Mouse (Mus musculus) forebrain, embryonic 16.5 days (tissue): ENCODE results near the gene March6. TPM values are rescaled to one million over a fixed set of nuclear protein-coding genes. Genes with fewer than 3 reads are reported as not detected.

ENCODE experiments used
- ATAC-seq: fragments of 200-750 bp; cut with Nextera tagmentation; 2 replicates; pipeline ENCODE4 v1.8.0; 2017; ENCODE audit warnings: mild to moderate bottlenecking, moderate library complexity
- H3K27ac ChIP-seq: fragments of 300-500 bp; sonication (generic); 2 replicates; pipeline ENCODE4 v1.5.1; 2014; ENCODE audit warnings: low read length, control low read depth
- H3K27me3 ChIP-seq: fragments of 300-500 bp; sonication (generic); replicated peaks from 2 replicates; pipeline ENCODE4 v1.6.1; 2014; ENCODE audit warnings: low read length; ENCODE audit not compliant: control insufficient read depth, insufficient read depth
- H3K36me3 ChIP-seq: fragments of 300-500 bp; sonication (generic); 2 replicates; pipeline ENCODE4 v1.6.1; 2014; ENCODE audit not compliant: control insufficient read depth, insufficient read depth
- H3K4me1 ChIP-seq: fragments of 300-500 bp; sonication (generic); replicated peaks from 2 replicates; pipeline ENCODE4 v1.6.1; 2014; ENCODE audit warnings: low read length; ENCODE audit not compliant: control insufficient read depth, insufficient read depth
- H3K4me2 ChIP-seq: fragments of 300-500 bp; sonication (generic); 2 replicates; pipeline ENCODE4 v1.6.1; 2014; ENCODE audit warnings: mild to moderate bottlenecking, low read length, control low read depth
- H3K4me3 ChIP-seq: fragments of 300-500 bp; sonication (generic); replicated peaks from 2 replicates; pipeline ENCODE4 v1.5.1; 2014; ENCODE audit warnings: mild to moderate bottlenecking, low read length, control low read depth
- H3K9ac ChIP-seq: fragments of 300-500 bp; sonication (generic); replicated peaks from 2 replicates; pipeline ENCODE4 v1.6.1; 2014; ENCODE audit warnings: low read depth, low read length, control low read depth
- H3K9me3 ChIP-seq: fragments of 300-500 bp; sonication (generic); 2 replicates; pipeline ENCODE4 v1.6.1; 2016; ENCODE audit warnings: low read length; ENCODE audit not compliant: control insufficient read depth
- WGBS: fragments of 180-500 bp; shearing (Covaris S2); extraction: QIAGEN DNeasy Blood & Tissue Kit; methylation state at CpG from one replicate; pipeline ENCODE4 v1.1.7; 2014; 5-methylcytosine and 5-hydroxymethylcytosine counted together
- polyA plus RNA-seq: library from polyadenylated mRNA; unstranded; fragments of >200 nt; fragmentation: Nextera tagmentation; extraction: Ambion mirVana; gene quantifications from 2 replicates; pipeline ENCODE4 v1.2.1, GENCODE M21; 2015

Gene March6
- polyA plus RNA-seq, 1 experiment from 2014 or later = 95.4 TPM

DNA sequence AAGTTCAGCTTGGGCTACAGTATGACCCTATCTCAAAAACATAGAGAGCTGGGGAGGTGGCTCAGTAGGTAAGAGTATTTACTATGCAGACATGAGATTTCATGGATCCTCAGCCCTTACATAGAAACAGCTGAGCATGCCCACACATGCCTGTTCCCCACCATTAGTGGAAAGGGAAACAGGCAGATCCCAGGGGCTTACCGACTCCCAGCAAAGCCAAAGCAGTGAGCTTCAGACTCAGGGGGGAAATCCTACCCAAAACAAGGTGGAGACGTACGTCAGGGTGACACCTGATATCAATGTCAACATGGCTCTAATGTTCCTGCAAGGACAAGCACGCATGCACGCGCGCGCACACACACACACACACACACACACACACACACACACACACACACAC is 99.0 kb downstream of the March6 start:
- ATAC-seq = no peak

DNA sequence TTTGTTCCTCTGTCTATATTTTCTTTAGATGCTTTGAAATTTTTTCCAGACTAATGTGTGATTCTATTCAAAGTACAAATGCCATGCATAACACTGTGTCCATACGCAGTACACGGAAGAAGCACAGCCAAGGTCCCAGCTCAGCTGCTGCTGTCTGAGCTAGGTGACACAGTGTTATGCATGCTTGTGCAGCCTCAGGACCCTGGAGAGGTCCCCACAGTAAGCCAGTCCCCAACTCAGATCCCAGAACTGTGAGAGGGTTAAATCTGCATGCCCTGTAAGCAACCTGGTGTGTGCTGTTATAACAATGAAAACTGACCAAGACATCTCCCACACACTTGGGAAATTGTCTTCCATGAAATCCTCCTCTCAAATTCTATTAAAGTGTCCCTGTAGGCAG is 100.8 kb downstream of the March6 start:
- no peaks in the 10 kb centered on the region for H3K9me3 ChIP-seq
- H3K27me3 ChIP-seq = no peaks in the 10 kb centered on the region
- 61% methylated on average over 2 of the region's 2 CpGs for WGBS
- H3K27ac ChIP-seq = no peak overlapping the region
- no peak for ATAC-seq
- no peak overlapping the region for H3K9ac ChIP-seq
- H3K4me3 ChIP-seq = no peak overlapping the region
- no peaks in the 10 kb centered on the region for H3K36me3 ChIP-seq
- H3K4me1 ChIP-seq = no peaks in the 10 kb centered on the region
- H3K4me2 ChIP-seq = no peak overlapping the region

More for the DNA sequence above, 99.0 kb downstream of the March6 start:
- Histone ChIP-seq H3K4me3 (no peak overlapping the region), H3K9ac (no peak overlapping the region), H3K4me1 (no peaks in the 10 kb centered on the region), H3K9me3 (no peaks in the 10 kb centered on the region), H3K4me2 (no peak overlapping the region), H3K27me3 (no peaks in the 10 kb centered on the region), H3K36me3 (no peaks in the 10 kb centered on the region), H3K27ac (no peak overlapping the region)
- 92% methylated on average over 8 of the region's 8 CpGs for WGBS

DNA sequence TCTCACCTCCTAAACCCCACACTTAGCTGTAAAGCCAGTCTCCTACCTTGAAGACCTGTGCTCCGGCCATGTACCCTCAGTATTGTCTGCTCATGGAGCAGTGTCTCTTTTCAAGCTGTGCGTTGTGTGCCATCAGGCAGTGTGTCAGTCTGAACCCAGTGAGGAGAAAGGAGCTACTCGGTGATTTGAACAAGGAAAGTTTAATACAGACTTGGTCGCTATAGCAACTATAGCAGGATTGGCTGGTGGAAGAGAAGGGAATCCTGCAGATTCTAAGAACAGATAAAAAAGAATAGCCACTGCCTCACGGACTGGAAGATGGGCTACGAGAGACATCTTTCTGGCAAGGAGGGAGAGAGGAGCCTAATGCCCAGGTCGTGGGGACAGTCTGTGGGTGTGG is 101.4 kb downstream of the March6 start:
- 54% methylated on average over 7 of the region's 7 CpGs for WGBS
- no peaks in the 10 kb centered on the region for H3K36me3 ChIP-seq
- no peaks in the 10 kb centered on the region for H3K27me3 ChIP-seq
- no peak overlapping the region for H3K4me3 ChIP-seq
- H3K9me3 ChIP-seq = no peaks in the 10 kb centered on the region
- H3K9ac ChIP-seq = no peak overlapping the region
- no peak for ATAC-seq
- no peaks in the 10 kb centered on the region for H3K4me1 ChIP-seq
- H3K27ac ChIP-seq = no peak overlapping the region
- H3K4me2 ChIP-seq = no peak overlapping the region

DNA sequence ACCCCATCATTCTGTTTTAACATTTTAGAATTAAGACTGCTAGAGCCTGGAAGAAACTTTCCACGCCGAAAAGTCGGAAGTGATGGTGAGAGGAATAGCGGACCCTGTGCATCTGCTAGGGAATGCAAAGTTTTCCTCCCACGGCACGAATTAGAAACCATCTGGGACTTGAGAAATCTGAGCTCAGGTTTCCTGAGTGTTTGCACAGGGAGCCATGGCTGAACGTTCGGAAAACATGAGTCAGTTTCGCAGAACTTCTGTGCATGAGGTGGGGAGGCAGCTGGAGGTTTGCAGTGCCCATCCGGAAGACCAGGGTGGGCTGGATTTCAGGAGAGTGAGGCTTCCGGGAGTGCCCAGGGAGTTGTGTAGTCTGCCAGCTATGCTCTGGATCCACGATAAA is 102.3 kb downstream of the March6 start:
- Histone ChIP-seq H3K4me2 (no peak overlapping the region), H3K27me3 (no peaks in the 10 kb centered on the region), H3K9me3 (no peaks in the 10 kb centered on the region), H3K27ac (no peak overlapping the region), H3K9ac (no peak overlapping the region), H3K36me3 (no peaks in the 10 kb centered on the region), H3K4me1 (no peaks in the 10 kb centered on the region), H3K4me3 (no peak overlapping the region)
- no peak for ATAC-seq
- 84% methylated on average over 12 of the region's 12 CpGs for WGBS

DNA sequence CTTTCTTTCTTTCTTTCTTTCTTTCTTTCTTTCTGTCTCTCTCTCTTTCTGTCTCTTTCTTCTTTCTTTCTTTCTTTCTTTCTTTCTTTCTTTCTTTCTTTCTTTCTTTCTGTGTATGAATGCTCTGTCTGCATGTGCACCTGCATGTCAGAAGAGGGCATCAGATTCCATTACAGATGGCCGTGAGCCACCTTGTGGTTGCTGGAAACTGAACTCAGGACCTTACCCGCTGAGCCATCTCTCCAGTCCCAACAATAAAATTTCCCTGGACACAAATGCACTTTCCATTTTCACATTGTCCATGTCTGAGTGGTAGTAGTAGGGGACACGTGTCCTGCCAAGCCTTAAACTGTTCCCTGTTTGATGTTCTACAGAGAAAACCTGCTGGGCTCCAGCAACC is 103.5 kb downstream of the March6 start:
- H3K4me3 ChIP-seq = no peak overlapping the region
- no peak for ATAC-seq
- H3K9ac ChIP-seq = no peak overlapping the region
- WGBS = 57% methylated on average over 3 of the region's 3 CpGs
- no peaks in the 10 kb centered on the region for H3K9me3 ChIP-seq
- H3K4me1 ChIP-seq = no peaks in the 10 kb centered on the region
- H3K27me3 ChIP-seq = no peaks in the 10 kb centered on the region
- no peaks in the 10 kb centered on the region for H3K36me3 ChIP-seq
- no peak overlapping the region for H3K27ac ChIP-seq
- H3K4me2 ChIP-seq = no peak overlapping the region

DNA sequence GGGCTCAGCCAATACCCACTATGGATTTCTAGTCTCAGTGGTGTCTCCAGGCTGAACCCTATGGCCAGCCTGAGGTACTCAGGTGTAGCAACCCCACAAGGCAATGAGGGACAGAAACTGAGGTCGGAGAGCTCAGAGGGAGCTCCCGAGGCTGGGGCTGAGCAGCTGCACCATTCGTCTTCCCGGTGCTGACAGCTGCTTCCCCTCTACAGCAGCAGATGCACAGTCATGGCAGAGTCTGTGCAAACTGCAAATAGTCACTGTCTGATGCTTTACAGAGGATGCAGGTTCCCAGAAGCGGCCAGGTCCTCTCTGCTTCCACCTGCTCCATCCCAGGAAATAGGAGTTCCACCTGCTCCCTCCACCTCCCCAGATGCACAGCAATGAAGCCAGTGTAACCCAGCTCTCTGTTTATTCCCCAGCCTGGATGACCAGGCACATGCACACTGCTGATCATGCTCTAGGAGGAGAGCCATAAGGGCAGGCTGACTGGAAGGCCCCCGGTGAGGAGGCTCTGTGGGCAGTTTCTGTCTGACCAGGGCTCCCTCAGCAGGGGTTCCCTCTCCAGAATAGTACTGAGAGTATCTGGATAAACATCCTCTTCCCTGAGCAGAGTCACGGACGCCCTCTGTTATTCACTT is 104.7 kb downstream of the March6 start:
- ATAC-seq = no peak
- Histone ChIP-seq H3K4me2 (no peak overlapping the region), H3K27me3 (no peaks in the 10 kb centered on the region), H3K9me3 (no peaks in the 10 kb centered on the region), H3K4me1 (no peaks in the 10 kb centered on the region), H3K27ac (no peak overlapping the region), H3K36me3 (no peaks in the 10 kb centered on the region), H3K9ac (no peak overlapping the region), H3K4me3 (no peak overlapping the region)
- WGBS = 50% methylated on average over 8 of the region's 8 CpGs

DNA sequence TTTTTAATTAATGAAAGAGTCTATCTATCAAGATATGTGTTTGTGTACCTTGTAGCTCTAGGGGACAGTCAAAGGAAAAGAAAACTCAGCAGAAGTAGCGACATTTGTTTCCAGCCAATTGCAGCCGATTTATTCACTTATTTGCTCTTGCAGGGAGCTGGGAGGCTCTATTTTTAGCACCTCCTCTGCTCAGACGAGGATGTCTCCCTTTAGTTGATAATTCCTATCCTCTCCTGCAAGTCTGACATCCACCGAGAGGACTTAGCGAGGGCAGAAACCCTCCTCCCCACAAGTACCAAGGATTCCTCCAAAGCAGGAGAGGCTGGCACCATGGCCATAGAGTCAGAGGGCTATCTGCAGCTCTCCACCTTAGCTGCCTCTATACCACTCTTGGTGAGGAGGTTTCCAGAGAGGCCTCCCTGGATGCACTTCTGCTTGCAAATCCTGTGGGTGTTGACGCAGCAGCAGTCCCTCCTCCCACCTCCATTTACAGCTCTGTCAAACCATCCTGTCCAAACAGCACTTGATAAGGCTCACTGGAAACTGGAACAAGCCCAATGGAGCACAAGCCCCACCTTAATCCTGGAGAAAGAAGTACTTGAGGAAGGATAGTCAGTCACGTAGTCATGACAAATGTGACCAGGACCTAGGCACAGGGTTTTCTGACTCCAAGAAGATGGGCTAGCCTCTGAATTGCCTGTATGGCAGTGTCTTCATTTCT is 108.0 kb downstream of the March6 start:
- WGBS = 69% methylated on average over 7 of the region's 7 CpGs
- H3K4me2 ChIP-seq = no peak overlapping the region
- no peak for ATAC-seq

DNA sequence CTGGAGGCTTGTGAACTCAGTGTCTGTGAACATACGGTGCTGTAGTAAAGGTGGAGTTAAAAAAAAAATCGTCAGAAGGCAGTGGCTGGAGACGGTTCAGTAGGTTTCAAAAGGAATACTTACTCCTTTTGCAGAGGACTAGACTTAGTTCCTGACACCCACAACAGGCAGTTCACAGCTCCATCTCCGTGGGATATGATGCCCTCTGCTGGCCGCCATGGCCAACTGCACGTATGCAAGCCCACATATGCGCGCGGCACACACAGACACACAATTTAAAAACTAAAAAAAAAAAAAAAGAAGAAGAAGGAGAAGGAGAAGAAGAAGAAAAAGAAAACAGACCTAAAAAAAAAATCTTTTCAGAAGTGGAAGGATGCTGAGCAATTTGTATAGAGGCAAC is 111.8 kb downstream of the March6 start:
- no peak overlapping the region for H3K9ac ChIP-seq
- no peak overlapping the region for H3K27ac ChIP-seq
- no peaks in the 10 kb centered on the region for H3K36me3 ChIP-seq
- no peak for ATAC-seq
- no peaks in the 10 kb centered on the region for H3K27me3 ChIP-seq
- H3K4me2 ChIP-seq = no peak overlapping the region
- H3K9me3 ChIP-seq = 0 out of 2 replicates have a peak, but pooled peaks cover 2% of the 10 kb centered on the region
- 50% methylated on average over 9 of the region's 9 CpGs for WGBS
- no peak overlapping the region for H3K4me3 ChIP-seq
- no peaks in the 10 kb centered on the region for H3K4me1 ChIP-seq

More for the DNA sequence above, 108.0 kb downstream of the March6 start:
- Histone ChIP-seq H3K9me3 (0 out of 2 replicates have a peak, but pooled peaks cover 2% of the 10 kb centered on the region), H3K4me1 (no peaks in the 10 kb centered on the region), H3K36me3 (no peaks in the 10 kb centered on the region), H3K27ac (no peak overlapping the region), H3K4me3 (no peak overlapping the region), H3K27me3 (no peaks in the 10 kb centered on the region), H3K9ac (no peak overlapping the region)

DNA sequence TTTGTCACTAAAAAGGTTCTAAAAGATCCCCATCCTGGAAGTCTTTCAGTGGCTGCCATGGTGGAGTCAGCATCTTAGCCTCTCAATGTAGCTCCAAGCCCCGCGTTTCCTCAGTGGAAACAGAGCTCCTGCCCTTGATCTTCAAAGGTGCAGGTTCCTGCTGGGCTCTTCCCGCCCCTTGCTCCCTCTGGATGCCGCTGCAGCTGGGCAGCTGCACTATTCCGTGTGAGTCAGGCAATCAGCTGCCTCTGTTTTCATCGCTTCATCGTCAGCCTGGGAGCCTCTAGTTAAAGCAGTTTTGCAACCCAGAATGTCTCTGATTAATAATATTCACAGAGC is 112.2 kb downstream of the March6 start:
- WGBS = 35% methylated on average over 7 of the region's 7 CpGs
- no peak overlapping the region for H3K4me2 ChIP-seq
- no peaks in the 10 kb centered on the region for H3K4me1 ChIP-seq
- H3K4me3 ChIP-seq = no peak overlapping the region
- H3K27me3 ChIP-seq = no peaks in the 10 kb centered on the region
- no peak overlapping the region for H3K9ac ChIP-seq
- ATAC-seq = no peak
- 0 out of 2 replicates have a peak, but pooled peaks cover 2% of the 10 kb centered on the region for H3K9me3 ChIP-seq
- H3K36me3 ChIP-seq = no peaks in the 10 kb centered on the region
- no peak overlapping the region for H3K27ac ChIP-seq
